Mouse (Mus musculus): Measurements from ENCODE around the gene Mgat4b. TPM values are rescaled to one million over a fixed set of nuclear protein-coding genes. Genes with fewer than 3 reads are reported as not detected.
A peak's percentile ranks its signal among the peaks of the same experiment; 100 is the strongest.

Gene Mgat4b
- total and polyA plus RNA-seq, 2 experiments from 2014 or later: 91.8 to 107 TPM

GRCm38 (mm10) chr11:50236937-50237835, 26.5 kb downstream of the Mgat4b start:
- Histone ChIP-seq H3K4me1 (ENCODE audit: insufficient read depth) (peaks cover 9% of the 10 kb centered on the region), H3K9ac (peak overlapping the region; percentile 51), H3K36me3 (ENCODE audit: insufficient read depth) (peaks cover 32% of the 10 kb centered on the region), H3K4me3 (ENCODE audit: low read depth, low read length) (peak overlapping the region; percentile 59), H3K27me3 (ENCODE audit: insufficient read depth, low read length) (0 out of 2 replicates have a peak, but pooled peaks cover 5% of the 10 kb centered on the region), H3K4me2 (ENCODE audit: low read depth) (peak overlapping the region; percentile 99), H3K27ac (ENCODE audit: low read depth, low read length) (no peak overlapping the region), H3K9me3 (ENCODE audit: low read length) (no peaks in the 10 kb centered on the region)
- 3% methylated on average over 66 of the region's 66 CpGs for WGBS
- peak; percentile 25; the same call in 1 of the 2 replicates for ATAC-seq
- DNase-seq: no peak
- no peak for TF ChIP-seq CTCF (IDR thresholded peaks at IDR 0.05; ENCODE audit: low read depth)

- no peak within 1 kb of the TSS for H3K9ac ChIP-seq
These were observed 27.6 kb downstream of the Mgat4b start, which contains the start of gene Ltc4s for GRCm38 (mm10) chr11:50238324-50238723. Gene Ltc4s (minus strand): TSS chr11:50238616.

GRCm38 (mm10) chr11:50238821-50239791, 28.4 kb downstream of the Mgat4b start:
- Histone ChIP-seq H3K4me3 (ENCODE audit: low read depth, low read length) (no peak overlapping the region), H3K4me2 (ENCODE audit: low read depth) (no peak overlapping the region), H3K27ac (ENCODE audit: low read depth, low read length) (no peak overlapping the region), H3K9me3 (ENCODE audit: low read length) (no peaks in the 10 kb centered on the region), H3K27me3 (ENCODE audit: insufficient read depth, low read length) (0 out of 2 replicates have a peak, but pooled peaks cover 5% of the 10 kb centered on the region), H3K36me3 (ENCODE audit: insufficient read depth) (peaks cover 13% of the 10 kb centered on the region), H3K4me1 (ENCODE audit: insufficient read depth) (peaks cover 9% of the 10 kb centered on the region), H3K9ac (no peak overlapping the region)
- WGBS: 96% methylated on average over 9 of the region's 9 CpGs
- ATAC-seq (no peak), DNase-seq (no peak)
- TF ChIP-seq CTCF (IDR thresholded peaks at IDR 0.05; ENCODE audit: low read depth): no peak

More at GRCm38 (mm10) chr11:50238324-50238723, 27.6 kb downstream of the Mgat4b start, which contains the start of gene Ltc4s:
- ATAC-seq: no peak
- Histone ChIP-seq H3K9me3 (ENCODE audit: low read length) (no peaks in the 10 kb centered on the region), H3K4me3 (ENCODE audit: low read depth, low read length) (no peak within 1 kb of the TSS), H3K27ac (ENCODE audit: low read depth, low read length) (no peak within 1 kb of the TSS), H3K36me3 (ENCODE audit: insufficient read depth) (peaks cover 21% of the 10 kb centered on the region), H3K4me2 (ENCODE audit: low read depth) (peak within 1 kb of the TSS; percentile 99; the same call in 1 of the 2 replicates), H3K27me3 (ENCODE audit: insufficient read depth, low read length) (0 out of 2 replicates have a peak, but pooled peaks cover 5% of the 10 kb centered on the region), H3K4me1 (ENCODE audit: insufficient read depth) (peaks cover 9% of the 10 kb centered on the region)
- TF ChIP-seq CTCF (IDR thresholded peaks at IDR 0.05; ENCODE audit: low read depth): no peak
- WGBS: 60% methylated on average over 10 of the region's 10 CpGs
- no peak for DNase-seq

- H3K9me3 ChIP-seq (ENCODE audit: low read length): no peaks in the 10 kb centered on the region
- 0 out of 2 replicates have a peak, but pooled peaks cover under 1% of the 10 kb centered on the region for H3K36me3 ChIP-seq (ENCODE audit: insufficient read depth)
- peaks cover 9% of the 10 kb centered on the region for H3K4me1 ChIP-seq (ENCODE audit: insufficient read depth)
- 87% methylated on average over 7 of the region's 7 CpGs for WGBS
- ATAC-seq (no peak), DNase-seq (no peak)
- H3K4me3 ChIP-seq (ENCODE audit: low read depth, low read length): no peak overlapping the region
- H3K27ac ChIP-seq (ENCODE audit: low read depth, low read length): no peak overlapping the region
- no peak for TF ChIP-seq CTCF (IDR thresholded peaks at IDR 0.05; ENCODE audit: low read depth)
- H3K27me3 ChIP-seq (ENCODE audit: insufficient read depth, low read length): 0 out of 2 replicates have a peak, but pooled peaks cover 4% of the 10 kb centered on the region
- no peak overlapping the region for H3K9ac ChIP-seq
- H3K4me2 ChIP-seq (ENCODE audit: low read depth): no peak overlapping the region
These were observed 29.7 kb downstream of the Mgat4b start for GRCm38 (mm10) chr11:50240235-50240911.

- ATAC-seq: no peak
- no peak for DNase-seq
- 80% methylated on average over 6 of the region's 6 CpGs for WGBS
- Histone ChIP-seq H3K9ac (no peak overlapping the region), H3K27me3 (ENCODE audit: insufficient read depth, low read length) (no peaks in the 10 kb centered on the region), H3K36me3 (ENCODE audit: insufficient read depth) (no peaks in the 10 kb centered on the region), H3K9me3 (ENCODE audit: low read length) (no peaks in the 10 kb centered on the region), H3K27ac (ENCODE audit: low read depth, low read length) (no peak overlapping the region), H3K4me2 (ENCODE audit: low read depth) (no peak overlapping the region), H3K4me3 (ENCODE audit: low read depth, low read length) (no peak overlapping the region), H3K4me1 (ENCODE audit: insufficient read depth) (no peaks in the 10 kb centered on the region)
- no peak for TF ChIP-seq CTCF (IDR thresholded peaks at IDR 0.05; ENCODE audit: low read depth)
These were observed 33.2 kb downstream of the Mgat4b start for GRCm38 (mm10) chr11:50243926-50244325.

GRCm38 (mm10) chr11:50245269-50245668, 34.6 kb downstream of the Mgat4b start:
- H3K4me1 ChIP-seq (ENCODE audit: insufficient read depth): no peaks in the 10 kb centered on the region
- no peak for TF ChIP-seq CTCF (IDR thresholded peaks at IDR 0.05; ENCODE audit: low read depth)
- H3K9me3 ChIP-seq (ENCODE audit: low read length): no peaks in the 10 kb centered on the region
- no peak for ATAC-seq
- H3K9ac ChIP-seq: no peak overlapping the region
- H3K36me3 ChIP-seq (ENCODE audit: insufficient read depth): no peaks in the 10 kb centered on the region
- no peak overlapping the region for H3K4me2 ChIP-seq (ENCODE audit: low read depth)
- H3K27ac ChIP-seq (ENCODE audit: low read depth, low read length): no peak overlapping the region
- 79% methylated on average over 5 of the region's 5 CpGs for WGBS
- no peak overlapping the region for H3K4me3 ChIP-seq (ENCODE audit: low read depth, low read length)
- DNase-seq: no peak
- no peaks in the 10 kb centered on the region for H3K27me3 ChIP-seq (ENCODE audit: insufficient read depth, low read length)

Data from forebrain, postnatal 0 days (tissue).